Mouse (Mus musculus) stomach, postnatal 0 days (tissue): ENCODE measurements at regions not wholly inside any gene's neighbourhood (a gene's known extent, or its start where the extent isn't known, plus 50 kb on each side); places are given as distances from the start of the nearest gene placed in this dataset.

Experiments
- CTCF ChIP-seq: IDR thresholded peaks from 2 replicates; pipeline ENCODE4 v1.5.1; 2016; ENCODE audit warnings: antibody characterized with exemption, low read depth, mild to moderate bottlenecking, moderate library complexity
- EP300 ChIP-seq: optimal IDR thresholded peaks from 2 replicates; pipeline ENCODE3; 2016; ENCODE audit warnings: antibody characterized with exemption

DNA sequence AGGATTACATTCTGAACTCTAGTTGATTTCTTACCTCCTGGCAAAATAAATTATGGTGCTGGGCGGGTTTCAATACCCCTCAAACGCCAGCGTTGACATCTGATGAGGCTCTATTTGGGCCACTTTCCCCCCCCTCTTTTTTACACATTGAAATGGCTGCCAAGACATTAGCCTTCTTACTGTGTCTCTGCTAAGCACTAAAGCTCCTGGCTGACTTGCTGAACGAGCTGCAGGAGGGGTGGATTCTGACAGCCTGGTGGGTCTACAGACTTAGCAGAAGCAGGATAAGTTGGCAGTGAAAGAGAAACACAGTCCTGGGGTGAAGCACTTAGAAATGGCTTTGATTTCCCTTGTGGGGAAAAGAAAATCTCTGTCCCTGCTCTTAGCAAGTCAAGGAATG, 172.9 kb downstream of the Dmrt2 start:
- no peak for TF ChIP-seq CTCF
- TF ChIP-seq EP300, result no peak
